Mouse (Mus musculus): ENCODE data around the gene Dlx1. TPM values are rescaled to one million over a fixed set of nuclear protein-coding genes. Genes with fewer than 3 reads are reported as not detected.

Dlx1 gene
- polyA plus RNA-seq, 1 experiment from 2014 or later, result 232 TPM

DNA sequence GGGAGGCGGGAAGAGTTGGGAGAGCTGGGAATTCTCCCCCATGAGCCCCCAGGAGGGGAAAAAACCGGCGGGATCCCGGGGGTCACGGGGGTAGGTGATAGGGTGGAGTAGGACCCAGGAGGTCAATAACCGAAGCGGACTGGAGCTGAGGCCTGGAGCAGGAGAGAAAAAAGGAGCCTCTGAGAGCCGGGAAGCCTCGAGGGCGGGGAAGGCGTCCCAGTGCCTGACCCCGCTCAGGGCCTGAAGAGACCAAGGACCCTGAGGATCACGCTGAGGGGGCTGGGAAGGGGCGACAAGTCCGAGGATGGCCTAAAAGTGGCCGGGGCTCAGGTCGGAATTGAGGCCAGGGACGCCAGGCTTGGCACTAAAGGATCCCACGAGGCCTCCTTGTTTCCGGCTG, 16.0 kb downstream of the Dlx1 start:
- no peaks in the 10 kb centered on the region for H3K36me3 ChIP-seq (ENCODE audit: control insufficient read depth, insufficient read depth)
- peak overlapping the region; percentile 92 for H3K27ac ChIP-seq (ENCODE audit: low read length)
- 3% methylated on average over 20 of the region's 20 CpGs for WGBS
- no peak for ATAC-seq
- peaks cover 17% of the 10 kb centered on the region; the same call in 1 of the 2 replicates for H3K27me3 ChIP-seq (replicated peaks; ENCODE audit: control insufficient read depth, insufficient read depth, low read length)
- H3K4me1 ChIP-seq (replicated peaks; ENCODE audit: control insufficient read depth, insufficient read depth, low read length), result peaks cover 40% of the 10 kb centered on the region
- H3K4me3 ChIP-seq (replicated peaks; ENCODE audit: low read length), result peak overlapping the region; percentile 57
- H3K9me3 ChIP-seq (ENCODE audit: control insufficient read depth, low read length), result no peaks in the 10 kb centered on the region
- H3K4me2 ChIP-seq (ENCODE audit: low read length), result peak overlapping the region; percentile 79
- H3K9ac ChIP-seq (replicated peaks; ENCODE audit: low read depth, low read length), result peak overlapping the region; percentile 74

DNA sequence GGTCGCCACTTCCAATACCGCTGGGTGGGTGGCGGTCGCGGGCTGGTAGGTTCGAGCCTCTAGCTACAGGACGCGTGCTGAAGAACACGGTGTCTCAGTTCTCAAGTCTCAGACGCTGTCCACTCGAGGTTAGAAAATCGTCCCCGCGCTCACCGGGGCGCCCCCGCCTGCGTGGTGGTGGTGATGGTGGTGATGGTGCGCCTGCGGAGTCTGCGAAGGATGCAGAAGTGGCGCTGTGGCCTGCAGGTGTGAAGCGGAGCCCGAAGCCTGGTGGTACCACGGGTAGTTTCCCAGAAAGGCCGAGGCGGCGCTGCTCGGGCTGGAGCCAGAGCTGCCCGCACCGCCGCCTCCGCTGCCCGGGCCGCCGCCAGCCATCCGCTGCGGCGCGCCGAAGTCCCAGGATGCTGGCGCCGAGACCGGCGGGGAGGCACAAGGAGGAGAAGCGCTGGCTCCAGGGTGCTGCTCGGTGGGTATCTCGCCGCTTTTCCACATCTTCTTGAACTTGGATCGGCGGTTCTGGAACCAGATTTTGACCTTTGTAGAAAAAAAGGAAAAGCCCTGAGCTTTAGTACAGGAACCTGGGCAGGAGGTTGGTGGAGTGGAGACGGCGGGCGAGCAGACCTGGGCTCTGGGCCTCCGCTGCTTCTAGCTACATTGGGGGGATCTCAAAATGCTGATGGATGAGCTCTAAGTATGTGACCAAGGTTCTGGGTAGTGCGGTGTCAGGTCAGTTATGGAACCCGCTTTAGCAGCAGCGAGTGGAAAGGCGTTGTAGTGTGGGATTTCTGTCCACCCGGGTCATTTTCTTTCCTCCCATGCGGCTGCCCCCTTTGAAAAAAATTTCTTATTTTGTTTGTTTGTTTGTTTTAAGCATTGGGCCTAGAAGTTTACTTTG, 16.7 kb downstream of the Dlx1 start:
- no peak for ATAC-seq
- Histone ChIP-seq H3K9ac (replicated peaks; ENCODE audit: low read depth, low read length) (peak overlapping the region; percentile 74), H3K4me2 (ENCODE audit: low read length) (peak overlapping the region; percentile 79), H3K9me3 (ENCODE audit: control insufficient read depth, low read length) (no peaks in the 10 kb centered on the region), H3K36me3 (ENCODE audit: control insufficient read depth, insufficient read depth) (no peaks in the 10 kb centered on the region), H3K27me3 (replicated peaks; ENCODE audit: control insufficient read depth, insufficient read depth, low read length) (peaks cover 17% of the 10 kb centered on the region; the same call in 1 of the 2 replicates), H3K4me3 (replicated peaks; ENCODE audit: low read length) (peak overlapping the region; percentile 57), H3K4me1 (replicated peaks; ENCODE audit: control insufficient read depth, insufficient read depth, low read length) (peaks cover 36% of the 10 kb centered on the region), H3K27ac (ENCODE audit: low read length) (peak overlapping the region; percentile 92)
- 3% methylated on average over 61 of the region's 61 CpGs for WGBS

DNA sequence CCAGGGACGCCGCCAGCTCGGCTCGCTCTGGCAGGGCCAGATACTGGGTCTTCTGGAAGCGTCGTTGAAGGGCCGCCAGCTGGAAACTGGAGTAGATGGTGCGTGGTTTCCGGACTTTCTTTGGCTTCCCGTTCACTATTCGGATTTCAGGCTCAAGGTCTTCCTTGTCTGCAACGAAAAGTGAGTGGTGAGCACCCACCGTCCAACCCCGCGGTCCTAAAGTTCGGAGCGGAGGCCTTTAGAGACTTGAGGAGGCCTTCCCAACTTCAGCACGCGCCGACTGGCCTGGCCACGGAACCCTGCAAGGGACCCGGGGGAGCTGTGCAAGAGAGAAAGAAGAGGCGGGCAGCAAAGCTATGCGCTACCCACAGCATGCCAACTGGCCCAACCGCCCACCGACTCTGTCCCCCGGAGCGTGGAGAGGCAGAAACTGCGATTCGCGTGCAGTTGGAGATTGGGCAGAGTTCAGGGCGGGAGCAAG, 17.5 kb downstream of the Dlx1 start:
- Histone ChIP-seq H3K4me3 (replicated peaks; ENCODE audit: low read length) (peak overlapping the region; percentile 57), H3K36me3 (ENCODE audit: control insufficient read depth, insufficient read depth) (no peaks in the 10 kb centered on the region), H3K4me1 (replicated peaks; ENCODE audit: control insufficient read depth, insufficient read depth, low read length) (peaks cover 36% of the 10 kb centered on the region), H3K27me3 (replicated peaks; ENCODE audit: control insufficient read depth, insufficient read depth, low read length) (peaks cover 21% of the 10 kb centered on the region), H3K9me3 (ENCODE audit: control insufficient read depth, low read length) (no peaks in the 10 kb centered on the region), H3K4me2 (ENCODE audit: low read length) (peak overlapping the region; percentile 79), H3K9ac (replicated peaks; ENCODE audit: low read depth, low read length) (peak overlapping the region; percentile 74), H3K27ac (ENCODE audit: low read length) (peak overlapping the region; percentile 92)
- 2% methylated on average over 32 of the region's 32 CpGs for WGBS
- no peak for ATAC-seq

DNA sequence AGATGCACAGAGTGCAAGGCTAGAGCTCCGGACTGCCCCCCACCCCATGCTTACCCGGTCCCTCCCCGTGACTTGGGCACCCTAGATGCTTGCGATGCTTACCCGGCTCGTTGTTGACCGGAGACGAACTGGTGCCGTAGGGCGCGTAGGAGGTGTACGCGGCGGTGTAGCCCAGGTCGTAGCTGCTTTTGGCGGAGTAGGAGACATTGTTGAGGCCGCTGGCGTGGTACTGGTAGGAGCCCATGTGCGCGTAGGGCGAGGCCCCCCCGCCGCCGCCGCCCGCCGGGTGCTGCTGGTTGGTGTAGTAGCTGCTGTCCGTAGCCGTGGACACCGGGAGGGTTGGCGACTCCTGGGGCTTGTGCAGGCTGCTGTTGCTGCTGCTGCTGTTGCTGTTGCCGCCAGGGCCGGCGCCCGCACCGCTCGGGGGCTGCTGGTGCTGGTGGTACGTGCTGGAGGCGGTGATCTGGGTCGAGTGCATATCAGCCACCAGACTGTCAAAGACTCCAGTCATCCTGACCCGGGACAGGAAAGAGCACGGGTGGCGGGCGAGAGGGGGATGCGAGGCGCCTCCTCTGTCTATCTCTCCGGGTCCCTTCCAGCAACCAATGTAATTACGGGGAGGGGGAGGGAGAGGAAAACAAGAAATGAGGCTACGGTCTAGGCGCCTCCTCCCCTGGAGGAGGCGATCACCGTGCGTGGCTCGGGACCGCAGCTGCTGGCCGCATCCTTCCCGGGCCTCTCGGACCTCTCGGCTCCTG, 18.1 kb downstream of the Dlx1 start:
- H3K4me1 ChIP-seq (replicated peaks; ENCODE audit: control insufficient read depth, insufficient read depth, low read length), result peaks cover 33% of the 10 kb centered on the region
- H3K9me3 ChIP-seq (ENCODE audit: control insufficient read depth, low read length), result no peaks in the 10 kb centered on the region
- peak overlapping the region; percentile 57 for H3K4me3 ChIP-seq (replicated peaks; ENCODE audit: low read length)
- under 1% methylated on average over 59 of the region's 59 CpGs for WGBS
- peak; percentile 78 for ATAC-seq
- peak overlapping the region; percentile 92 for H3K27ac ChIP-seq (ENCODE audit: low read length)
- H3K4me2 ChIP-seq (ENCODE audit: low read length), result peak overlapping the region; percentile 79
- H3K9ac ChIP-seq (replicated peaks; ENCODE audit: low read depth, low read length), result peak overlapping the region; percentile 74
- peaks cover 25% of the 10 kb centered on the region for H3K27me3 ChIP-seq (replicated peaks; ENCODE audit: control insufficient read depth, insufficient read depth, low read length)
- no peaks in the 10 kb centered on the region for H3K36me3 ChIP-seq (ENCODE audit: control insufficient read depth, insufficient read depth)

DNA sequence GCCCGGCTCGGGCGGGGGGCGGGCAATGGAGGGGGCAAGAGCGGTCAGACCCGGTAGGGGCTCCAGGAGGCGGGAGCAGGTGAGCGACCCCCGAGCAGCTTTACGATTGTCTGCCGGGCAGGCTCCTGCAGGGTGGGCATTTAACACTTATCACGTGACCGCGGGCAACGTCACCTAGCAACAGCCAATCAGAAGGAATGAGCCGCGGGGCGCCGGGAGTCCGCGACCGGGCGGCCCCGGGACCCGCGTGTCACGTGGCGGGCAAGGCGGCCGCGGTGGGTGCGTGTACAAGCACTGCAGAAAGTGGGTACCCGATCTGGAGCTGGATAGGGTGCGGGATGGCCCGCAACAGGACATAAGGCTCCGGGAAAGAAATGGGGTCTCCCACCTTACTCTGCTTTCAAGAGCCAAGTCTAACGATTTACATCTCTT, 18.7 kb downstream of the Dlx1 start, which contains the start of gene Dlx2:
TSS of gene Dlx2 (minus strand) at position 115 of the 432 bp plus-strand sequence.
- peaks cover 28% of the 10 kb centered on the region for H3K27me3 ChIP-seq (replicated peaks; ENCODE audit: control insufficient read depth, insufficient read depth, low read length)
- H3K4me2 ChIP-seq (ENCODE audit: low read length), result peak within 1 kb of the TSS; percentile 79
- no peaks in the 10 kb centered on the region for H3K36me3 ChIP-seq (ENCODE audit: control insufficient read depth, insufficient read depth)
- peak within 1 kb of the TSS; percentile 92 for H3K27ac ChIP-seq (ENCODE audit: low read length)
- H3K9me3 ChIP-seq (ENCODE audit: control insufficient read depth, low read length), result no peaks in the 10 kb centered on the region
- H3K9ac ChIP-seq (replicated peaks; ENCODE audit: low read depth, low read length), result peak within 1 kb of the TSS; percentile 74
- peak within 1 kb of the TSS; percentile 57 for H3K4me3 ChIP-seq (replicated peaks; ENCODE audit: low read length)
- peaks cover 28% of the 10 kb centered on the region for H3K4me1 ChIP-seq (replicated peaks; ENCODE audit: control insufficient read depth, insufficient read depth, low read length)
- WGBS, result 0% methylated on average over 37 of the region's 37 CpGs
- peak; percentile 77 for ATAC-seq

DNA sequence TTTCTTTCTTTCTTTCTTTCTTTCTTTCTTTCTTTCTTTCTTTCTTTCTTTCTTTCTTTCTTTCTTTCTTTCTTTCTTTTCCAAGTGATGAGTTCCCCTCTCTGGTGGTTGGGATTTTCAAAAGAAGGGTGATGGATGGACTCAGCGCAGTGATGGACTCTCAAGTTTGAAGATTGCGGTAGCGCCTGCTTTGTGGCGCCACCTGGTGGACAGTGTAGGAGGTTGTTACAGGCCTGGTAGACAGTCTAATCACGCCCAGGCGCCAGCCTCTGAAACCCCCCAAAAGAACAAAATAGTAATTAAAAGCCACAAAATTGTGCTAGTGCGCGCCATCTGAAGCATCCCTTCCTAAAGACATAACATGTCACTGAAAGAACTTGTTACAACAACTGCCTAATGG, 19.9 kb downstream of the Dlx1 start:
- H3K9me3 ChIP-seq (ENCODE audit: control insufficient read depth, low read length), result no peaks in the 10 kb centered on the region
- H3K4me2 ChIP-seq (ENCODE audit: low read length), result no peak overlapping the region; the same call in 1 of the 2 replicates
- H3K9ac ChIP-seq (replicated peaks; ENCODE audit: low read depth, low read length), result no peak overlapping the region
- H3K27ac ChIP-seq (ENCODE audit: low read length), result no peak overlapping the region
- peaks cover 25% of the 10 kb centered on the region for H3K4me1 ChIP-seq (replicated peaks; ENCODE audit: control insufficient read depth, insufficient read depth, low read length)
- under 1% methylated on average over 8 of the region's 8 CpGs for WGBS
- no peaks in the 10 kb centered on the region for H3K36me3 ChIP-seq (ENCODE audit: control insufficient read depth, insufficient read depth)
- peaks cover 28% of the 10 kb centered on the region for H3K27me3 ChIP-seq (replicated peaks; ENCODE audit: control insufficient read depth, insufficient read depth, low read length)
- no peak overlapping the region for H3K4me3 ChIP-seq (replicated peaks; ENCODE audit: low read length)
- 0 out of 2 replicates have a peak, but pooled peaks have one; percentile 21 for ATAC-seq

DNA sequence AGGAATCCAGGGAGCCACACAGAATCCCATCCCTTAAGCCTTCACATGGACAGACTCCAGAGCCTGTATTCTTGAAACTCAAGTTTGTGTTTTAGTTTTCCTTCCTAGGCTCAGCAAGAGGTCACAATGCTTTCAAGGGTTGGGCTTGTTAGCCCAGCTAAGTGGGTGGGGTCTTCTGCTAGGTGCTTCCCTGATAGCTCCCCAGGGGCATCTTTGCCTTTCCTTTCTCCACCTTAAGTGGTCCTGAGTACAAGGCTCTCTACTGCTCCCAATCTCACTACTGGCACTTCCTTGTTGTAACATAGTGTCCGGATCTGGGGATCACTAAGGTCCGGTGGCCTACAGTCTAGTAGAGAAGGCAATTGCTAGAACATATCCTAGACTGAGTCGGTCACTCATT, 22.4 kb downstream of the Dlx1 start:
- Histone ChIP-seq H3K9ac (replicated peaks; ENCODE audit: low read depth, low read length) (no peak overlapping the region), H3K4me2 (ENCODE audit: low read length) (no peak overlapping the region), H3K27me3 (replicated peaks; ENCODE audit: control insufficient read depth, insufficient read depth, low read length) (peaks cover 27% of the 10 kb centered on the region), H3K4me3 (replicated peaks; ENCODE audit: low read length) (no peak overlapping the region), H3K4me1 (replicated peaks; ENCODE audit: control insufficient read depth, insufficient read depth, low read length) (peaks cover 22% of the 10 kb centered on the region), H3K36me3 (ENCODE audit: control insufficient read depth, insufficient read depth) (no peaks in the 10 kb centered on the region), H3K27ac (ENCODE audit: low read length) (no peak overlapping the region), H3K9me3 (ENCODE audit: control insufficient read depth, low read length) (no peaks in the 10 kb centered on the region)
- no peak for ATAC-seq
- 38% methylated on average over 3 of the region's 3 CpGs for WGBS

DNA sequence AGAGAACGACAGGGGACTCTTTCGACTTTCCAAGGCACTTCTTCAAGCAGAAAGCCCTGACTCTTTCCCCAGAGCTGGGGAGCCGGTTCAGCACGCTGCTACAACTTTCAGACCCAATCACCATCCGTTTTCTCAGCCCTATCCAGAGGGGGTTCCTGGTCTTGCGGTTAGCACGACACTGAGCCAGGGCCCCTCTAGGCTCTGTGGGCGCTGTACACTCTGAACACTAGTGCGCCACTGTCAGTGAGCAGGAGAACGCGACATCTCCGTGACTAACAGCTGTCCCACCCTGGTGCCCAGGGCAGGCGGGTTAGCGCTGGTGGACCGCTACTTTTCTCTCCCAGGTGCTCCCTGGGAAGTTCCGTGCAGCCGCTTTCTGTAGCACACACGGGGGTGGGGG, 23.8 kb downstream of the Dlx1 start:
- H3K36me3 ChIP-seq (ENCODE audit: control insufficient read depth, insufficient read depth), result no peaks in the 10 kb centered on the region
- H3K27me3 ChIP-seq (replicated peaks; ENCODE audit: control insufficient read depth, insufficient read depth, low read length), result peaks cover 25% of the 10 kb centered on the region
- no peak overlapping the region for H3K4me2 ChIP-seq (ENCODE audit: low read length)
- peaks cover 8% of the 10 kb centered on the region for H3K4me1 ChIP-seq (replicated peaks; ENCODE audit: control insufficient read depth, insufficient read depth, low read length)
- H3K27ac ChIP-seq (ENCODE audit: low read length), result no peak overlapping the region
- H3K9me3 ChIP-seq (ENCODE audit: control insufficient read depth, low read length), result no peaks in the 10 kb centered on the region
- no peak overlapping the region for H3K9ac ChIP-seq (replicated peaks; ENCODE audit: low read depth, low read length)
- H3K4me3 ChIP-seq (replicated peaks; ENCODE audit: low read length), result no peak overlapping the region
- ATAC-seq, result no peak
- 2% methylated on average over 18 of the region's 18 CpGs for WGBS

DNA sequence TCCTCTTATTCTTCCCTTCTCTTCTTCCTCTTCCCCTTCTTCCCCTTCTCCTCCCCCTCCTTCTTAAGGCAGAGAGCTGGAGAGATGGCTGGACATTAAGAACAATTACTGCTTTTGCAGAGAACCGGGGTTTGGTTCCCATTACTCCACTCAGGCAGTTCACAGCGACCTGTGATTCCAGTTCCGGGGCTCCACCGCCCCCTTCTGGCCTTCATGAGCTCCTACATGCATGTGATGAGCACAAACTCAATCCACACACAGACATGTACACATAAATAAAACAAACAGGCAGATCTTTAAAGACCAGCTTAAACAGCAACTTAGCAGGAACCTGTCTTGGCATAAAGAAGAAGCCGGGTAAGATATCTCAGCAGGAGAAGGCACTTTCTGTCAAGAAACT, 28.2 kb downstream of the Dlx1 start:
- no peaks in the 10 kb centered on the region for H3K4me1 ChIP-seq (replicated peaks; ENCODE audit: control insufficient read depth, insufficient read depth, low read length)
- no peak overlapping the region for H3K4me3 ChIP-seq (replicated peaks; ENCODE audit: low read length)
- H3K36me3 ChIP-seq (ENCODE audit: control insufficient read depth, insufficient read depth), result no peaks in the 10 kb centered on the region
- no peak overlapping the region for H3K4me2 ChIP-seq (ENCODE audit: low read length)
- H3K27ac ChIP-seq (ENCODE audit: low read length), result no peak overlapping the region
- 74% methylated on average over 5 of the region's 5 CpGs for WGBS
- ATAC-seq, result no peak
- H3K9me3 ChIP-seq (ENCODE audit: control insufficient read depth, low read length), result no peaks in the 10 kb centered on the region
- H3K27me3 ChIP-seq (replicated peaks; ENCODE audit: control insufficient read depth, insufficient read depth, low read length), result peaks cover 13% of the 10 kb centered on the region; the same call in 1 of the 2 replicates
- no peak overlapping the region for H3K9ac ChIP-seq (replicated peaks; ENCODE audit: low read depth, low read length)

Measured in forebrain, embryonic 16.5 days (tissue).